In the genomic region with DNA sequence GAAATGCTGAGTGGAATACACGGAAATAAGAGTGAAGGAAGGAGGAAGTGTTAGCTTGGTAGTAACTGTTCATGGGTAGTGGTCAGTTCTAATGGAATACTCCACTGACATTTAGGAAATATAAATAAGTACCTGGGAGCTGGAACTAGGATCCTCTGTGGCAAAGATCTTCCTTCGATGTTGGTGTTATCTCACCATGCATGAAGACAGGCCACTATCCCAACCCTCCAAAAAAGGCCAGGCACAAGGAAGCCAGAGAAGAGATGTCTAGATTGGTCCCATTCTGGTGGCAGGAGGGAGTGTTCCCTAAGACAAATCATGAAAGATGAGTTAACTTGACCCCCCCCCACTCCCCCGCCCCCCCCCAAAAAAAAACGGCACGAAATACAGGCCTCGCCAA, we compare ENCODE assay signal across 8 mouse cellular contexts. TPM values are rescaled to one million over a fixed set of nuclear protein-coding genes. Genes with fewer than 3 reads are reported as not detected.
DNase-seq lines count a peak whose midpoint lies in the region; ATAC-seq lines count a peak whose summit lies in the region.

No protein-coding gene starts in this region.

- H3K4me3 ChIP-seq in neural tube, embryonic 11.5 days (ENCODE audit: low read depth, low read length) = peak overlapping the region; percentile 77
- H3K4me3 ChIP-seq in limb, embryonic 13.5 days = peak overlapping the region; percentile 78
- peak overlapping the region; percentile 76 for H3K4me3 ChIP-seq in stomach, embryonic 14.5 days (ENCODE audit: low read depth, low read length)

- H3K9me3 ChIP-seq in neural tube, embryonic 11.5 days (ENCODE audit: control insufficient read depth, low read length) = no peaks in the 10 kb centered on the region
- no peaks in the 10 kb centered on the region for H3K9me3 ChIP-seq in limb, embryonic 13.5 days
- H3K9me3 ChIP-seq in stomach, embryonic 14.5 days (ENCODE audit: control insufficient read depth, low read depth, low read length) = no peaks in the 10 kb centered on the region

- H3K27me3 ChIP-seq in neural tube, embryonic 11.5 days (ENCODE audit: control insufficient read depth, insufficient read depth, low read length) = no peaks in the 10 kb centered on the region
- H3K27me3 ChIP-seq in limb, embryonic 13.5 days = no peaks in the 10 kb centered on the region
- H3K27me3 ChIP-seq in stomach, embryonic 14.5 days (ENCODE audit: control insufficient read depth, insufficient read depth, low read length) = no peaks in the 10 kb centered on the region

- peak overlapping the region; percentile 83 for H3K9ac ChIP-seq in neural tube, embryonic 11.5 days (ENCODE audit: low read length)
- peak overlapping the region; percentile 57 for H3K9ac ChIP-seq in limb, embryonic 13.5 days
- H3K9ac ChIP-seq in stomach, embryonic 14.5 days (replicated peaks; ENCODE audit: low read depth, low read length) = no peak overlapping the region; the same call in 1 of the 2 replicates

- peaks cover 6% of the 10 kb centered on the region; the same call in 1 of the 2 replicates for H3K4me1 ChIP-seq in neural tube, embryonic 11.5 days (ENCODE audit: control insufficient read depth, insufficient read depth, low read length)
- peaks cover 24% of the 10 kb centered on the region for H3K4me1 ChIP-seq in limb, embryonic 13.5 days
- H3K4me1 ChIP-seq in stomach, embryonic 14.5 days (ENCODE audit: control insufficient read depth, insufficient read depth, low read length) = peaks cover 11% of the 10 kb centered on the region

- ATAC-seq in neural tube, embryonic 11.5 days (ENCODE audit: insufficient read depth, low FRiP score, low TSS enrichment) = peak; percentile 7; the same call in 1 of the 2 replicates
- ATAC-seq in limb, embryonic 13.5 days (ENCODE audit: low FRiP score, low read depth) = no peak
- ATAC-seq in stomach, embryonic 14.5 days (ENCODE audit: insufficient number of reproducible peaks, insufficient read depth, low FRiP score, low read depth) = no peak

- DNase-seq in cerebellum, adult 18-20 months = peak; percentile 13 to 30
- no peak for DNase-seq in cerebellum, adult 11 months
- DNase-seq in neural tube, embryonic 11.5 days (ENCODE audit: low spot score) = no peak
- DNase-seq in neural tube, embryonic 10.5 days (ENCODE audit: extremely low spot score, low spot score) = no peak
- no peak for DNase-seq in right cerebral cortex, postnatal 4 days
- DNase-seq in cerebellum, postnatal 4 days (ENCODE audit: low spot score in 2 of 2) = no peak

- H3K36me3 ChIP-seq in neural tube, embryonic 11.5 days (ENCODE audit: control insufficient read depth, insufficient read depth, low read length) = no peaks in the 10 kb centered on the region
- H3K36me3 ChIP-seq in limb, embryonic 13.5 days = no peaks in the 10 kb centered on the region
- H3K36me3 ChIP-seq in stomach, embryonic 14.5 days (ENCODE audit: control insufficient read depth, insufficient read depth, low read length) = no peaks in the 10 kb centered on the region

- peak overlapping the region; percentile 92 for H3K27ac ChIP-seq in neural tube, embryonic 11.5 days (ENCODE audit: low read depth, low read length)
- peak overlapping the region; percentile 96; the same call in 1 of the 2 replicates for H3K27ac ChIP-seq in limb, embryonic 13.5 days
- peak overlapping the region; percentile 98 for H3K27ac ChIP-seq in stomach, embryonic 14.5 days (ENCODE audit: low read length)

- peak overlapping the region; percentile 75 for H3K4me2 ChIP-seq in neural tube, embryonic 11.5 days (ENCODE audit: low read depth)
- H3K4me2 ChIP-seq in limb, embryonic 13.5 days (replicated peaks) = peak overlapping the region; percentile 68
- peak overlapping the region; percentile 57 for H3K4me2 ChIP-seq in stomach, embryonic 14.5 days (replicated peaks; ENCODE audit: low read depth, low read length)

- 19% methylated on average over 6 of the region's 6 CpGs for WGBS in neural tube, embryonic 11.5 days
- WGBS in limb, embryonic 13.5 days = 24% methylated on average over 6 of the region's 6 CpGs
- 18% methylated on average over 6 of the region's 6 CpGs for WGBS in stomach, embryonic 14.5 days

RNA-seq across cellular contexts. Expression of gene Sypl, which starts 0.6 kb away (rescaled TPM):
- 54.0 and 58.6 TPM in 2 replicates for polyA plus RNA-seq in neural tube, embryonic 11.5 days (2014; fragmentation: Nextera tagmentation; extraction: Ambion mirVana)
- polyA plus RNA-seq in limb, embryonic 13.5 days (2015; fragmentation: Nextera tagmentation; extraction: Ambion mirVana) = 79.6 and 81.2 TPM in 2 replicates
- polyA plus RNA-seq in stomach, embryonic 14.5 days (2014; fragmentation: Nextera tagmentation; extraction: Ambion mirVana) = 137 and 150 TPM in 2 replicates

Comparison
In these comparisons a context has a peak if more than half of its experiments do, and no peak if none do; other contexts are left out.
1. DNase-seq: peak in cerebellum, adult 18-20 months (2 of 2); none in cerebellum, adult 11 months (single experiment), neural tube, embryonic 11.5 days (single experiment), neural tube, embryonic 10.5 days (single experiment), right cerebral cortex, postnatal 4 days (single experiment) and cerebellum, postnatal 4 days (0 of 2).
2. Peak in every context shown above with its lines, with median percentiles within 50 percentile points of each other: H3K27ac ChIP-seq, H3K4me2 ChIP-seq and H3K4me3 ChIP-seq.